Mouse (Mus musculus): ENCODE measurements around the gene Ankub1.

DNA sequence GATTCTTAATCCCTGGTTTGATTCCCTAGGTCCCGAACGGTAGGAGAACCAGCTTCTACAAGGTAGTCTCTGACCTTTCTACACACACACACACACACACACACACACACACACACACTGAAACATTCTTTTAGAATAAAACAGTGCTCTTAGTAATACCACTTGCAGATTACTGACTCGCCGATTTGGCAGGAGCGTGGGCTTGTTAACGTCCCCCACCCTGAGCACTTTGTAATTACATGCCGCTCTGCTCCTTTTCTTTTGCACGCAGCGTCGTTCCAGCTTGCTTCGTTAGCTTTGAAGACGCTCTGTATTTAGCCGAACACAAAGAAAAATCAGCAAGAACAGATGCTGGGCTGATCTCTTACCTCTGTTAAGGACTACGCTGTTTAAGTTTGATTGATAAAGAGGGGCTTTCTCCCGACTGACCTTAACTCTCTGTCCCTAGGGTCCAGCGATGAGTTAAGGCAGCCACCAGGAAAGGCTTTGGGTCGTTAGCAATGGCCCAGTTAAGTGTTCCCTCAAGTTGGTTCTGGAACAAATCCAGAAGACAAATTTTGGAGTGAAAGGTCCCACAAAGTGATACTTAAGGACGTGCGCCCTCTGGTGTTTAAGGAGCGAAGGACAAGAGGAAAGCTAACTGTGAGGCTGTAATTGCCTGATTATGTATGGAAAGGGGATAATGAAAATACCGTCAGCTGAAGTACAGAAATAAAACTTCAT, 67.2 kb downstream of the Ankub1 start:
- TF ChIP-seq CTCF (IDR thresholded peaks at IDR 0.05; ENCODE audit: control insufficient read depth, insufficient read depth, low read length), result no peak
- TF ChIP-seq POLR2A (IDR thresholded peaks at IDR 0.05; ENCODE audit: borderline replicate concordance, control insufficient read depth, low read depth, low read length), result no peak
